ENCODE assay signal across 10 mouse cellular contexts in genomic region chr10:87492332-87492660, GRCm38 (mm10). TPM values are rescaled to one million over a fixed set of nuclear protein-coding genes. Genes with fewer than 3 reads are reported as not detected.
DNase-seq lines count a peak whose midpoint lies in the region; ATAC-seq and TF ChIP-seq lines count a peak whose summit lies in the region.
"Had no signal": no experiment of that assay in that cellular context is flagged by ENCODE, and none has a peak within 500 bp of the region (broad histone marks: within the 10 kb centered on the region; RNA-seq: fewer than 3 reads in every experiment).

No protein-coding gene starts in this region.

- TF ChIP-seq CTCF in bone marrow macrophage, adult 2 months (IDR thresholded peaks at IDR 0.05; ENCODE audit: low read depth, low read length) = no peak
- no peak for TF ChIP-seq CTCF in forebrain, postnatal 0 days (IDR thresholded peaks at IDR 0.05; ENCODE audit: low read depth)

- no peak overlapping the region for H3K27ac ChIP-seq in heart, embryonic 14.5 days (replicated peaks in 1 of 2; ENCODE audit: control insufficient read depth in 1 of 2, insufficient read depth in 1 of 2, low read depth in 2 of 2, low read length in 2 of 2)
- H3K27ac ChIP-seq in bone marrow macrophage, adult 2 months (ENCODE audit: insufficient read depth, low read depth, low read length) = no peak overlapping the region
- H3K27ac ChIP-seq in forebrain, postnatal 0 days (ENCODE audit: low read depth, low read length) = peak overlapping the region; percentile 89
- no peak overlapping the region for H3K27ac ChIP-seq in liver, embryonic 15.5 days (replicated peaks)

- no peak for DNase-seq in heart, adult 18-20 months
- no peak for DNase-seq in forebrain, postnatal 0 days
- DNase-seq in urinary bladder, postnatal 36 days (ENCODE audit: low spot score in 2 of 2) = no peak
- no peak for DNase-seq in layer of hippocampus, adult 11-12 months (ENCODE audit: low spot score)

- peaks cover 0 to 13% of the 10 kb centered on the region in 2 experiments; a peak in 2 of 4 replicates for H3K4me1 ChIP-seq in heart, embryonic 14.5 days (ENCODE audit: control insufficient read depth in 2 of 2, insufficient read depth in 2 of 2, low read length in 2 of 2)
- no peaks in the 10 kb centered on the region for H3K4me1 ChIP-seq in bone marrow macrophage, adult 2 months (ENCODE audit: control insufficient read depth, insufficient read depth, low read length)
- H3K4me1 ChIP-seq in forebrain, postnatal 0 days (ENCODE audit: insufficient read depth) = 0 out of 2 replicates have a peak, but pooled peaks cover 11% of the 10 kb centered on the region
- no peaks in the 10 kb centered on the region for H3K4me1 ChIP-seq in liver, embryonic 15.5 days (replicated peaks)

- no peak overlapping the region; the same call in 1 of the 2 replicates for H3K9ac ChIP-seq in heart, embryonic 14.5 days (ENCODE audit: low read length)
- peak overlapping the region; percentile 65 for H3K9ac ChIP-seq in forebrain, postnatal 0 days
- H3K9ac ChIP-seq in liver, embryonic 15.5 days = no peak overlapping the region

- H3K4me3 ChIP-seq in heart, embryonic 14.5 days (ENCODE audit: control insufficient read depth in 1 of 2, insufficient read depth in 1 of 2, low read depth in 1 of 2, low read length in 2 of 2) = peak overlapping the region; percentile 59 to 61
- H3K4me3 ChIP-seq in bone marrow macrophage, adult 2 months (ENCODE audit: insufficient read depth, low read length) = peak overlapping the region; percentile 50; the same call in 1 of the 2 replicates
- peak overlapping the region; percentile 69 for H3K4me3 ChIP-seq in forebrain, postnatal 0 days (ENCODE audit: low read depth, low read length)
- H3K4me3 ChIP-seq in liver, embryonic 15.5 days (replicated peaks) = peak overlapping the region; percentile 42

- no peak for ATAC-seq in heart, embryonic 14.5 days (ENCODE audit: insufficient number of reproducible peaks, insufficient read depth, low FRiP score, low read depth)
- ATAC-seq in forebrain, postnatal 0 days = no peak
- ATAC-seq in liver, embryonic 15.5 days (ENCODE audit: insufficient read depth) = no peak
- ATAC-seq in CD4-positive, CD25-positive, alpha-beta regulatory T cell, adult 4 months = no peak

- peak overlapping the region; percentile 99 for H3K4me2 ChIP-seq in heart, embryonic 14.5 days (ENCODE audit: low read length)
- H3K4me2 ChIP-seq in forebrain, postnatal 0 days (ENCODE audit: low read depth) = peak overlapping the region; percentile 95
- peak overlapping the region; percentile 63 for H3K4me2 ChIP-seq in liver, embryonic 15.5 days

- no peaks in the 10 kb centered on the region for H3K36me3 ChIP-seq in heart, embryonic 14.5 days (ENCODE audit: control insufficient read depth, insufficient read depth, low read length)
- no peaks in the 10 kb centered on the region for H3K36me3 ChIP-seq in forebrain, postnatal 0 days (ENCODE audit: insufficient read depth)
- no peaks in the 10 kb centered on the region for H3K36me3 ChIP-seq in liver, embryonic 15.5 days (replicated peaks)

- H3K27me3 ChIP-seq in heart, embryonic 14.5 days (ENCODE audit: control insufficient read depth, insufficient read depth, low read length) = peaks cover 96% of the 10 kb centered on the region
- no peaks in the 10 kb centered on the region for H3K27me3 ChIP-seq in forebrain, postnatal 0 days (ENCODE audit: insufficient read depth, low read length)
- peaks cover 92% of the 10 kb centered on the region for H3K27me3 ChIP-seq in liver, embryonic 15.5 days

- H3K9me3 ChIP-seq in heart, embryonic 14.5 days (ENCODE audit: control insufficient read depth, low read length) = no peaks in the 10 kb centered on the region; the same call in 1 of the 2 replicates
- H3K9me3 ChIP-seq in forebrain, postnatal 0 days (ENCODE audit: low read length) = no peaks in the 10 kb centered on the region
- no peaks in the 10 kb centered on the region for H3K9me3 ChIP-seq in liver, embryonic 15.5 days (replicated peaks)

- WGBS in heart, embryonic 14.5 days = under 1% methylated on average over 26 of the region's 26 CpGs
- WGBS in forebrain, postnatal 0 days = under 1% methylated on average over 26 of the region's 26 CpGs
- under 1% methylated on average over 26 of the region's 26 CpGs for WGBS in liver, embryonic 15.5 days (ENCODE audit: insufficient replicate concordance)

- no peak for TF ChIP-seq POLR2A in bone marrow macrophage, adult 2 months (IDR thresholded peaks at IDR 0.05; ENCODE audit: borderline replicate concordance, low read depth, low read length)

RNA-seq across cellular contexts. Expression of gene Ascl1, which starts 1.2 kb away (rescaled TPM):
- polyA plus RNA-seq in heart, embryonic 14.5 days (2014; fragmentation: Nextera tagmentation; extraction: Ambion mirVana) = 0.08 and 0.36 TPM in 2 replicates
- total RNA-seq in heart, adult 18-20 months (2021) = not detected
- polyA plus RNA-seq in bone marrow macrophage, adult 2 months (2012; ENCODE audit: insufficient read depth, insufficient read length, missing spikeins) = not detected in 2 replicates
- total RNA-seq in forebrain, postnatal 0 days (2014; rRNA removed) = 19.5 and 25.1 TPM in 2 replicates
- 4.7 and 5.6 TPM in 2 replicates for polyA plus RNA-seq in forebrain, postnatal 0 days (2015; fragmentation: Nextera tagmentation; extraction: Ambion mirVana)
- polyA plus RNA-seq in liver, embryonic 15.5 days (2015; fragmentation: Nextera tagmentation; extraction: Ambion mirVana) = 0.03 TPM in 1 of 2 replicates, not detected in the other
- polyA plus RNA-seq in CD4-positive, CD25-positive, alpha-beta regulatory T cell, adult 4 months (2017; shearing (Covaris generic)) = not detected
- total RNA-seq: neutrophil, adult 5-6 weeks had no signal

RNA-seq across cellular contexts. Expression of gene Pah, which starts 29.3 kb away (rescaled TPM):
- polyA plus RNA-seq in heart, embryonic 14.5 days (2014; fragmentation: Nextera tagmentation; extraction: Ambion mirVana) = not detected in 2 replicates
- 10 to 100 TPM; 39.7 to 47.2 TPM for total RNA-seq in heart, adult 18-20 months (2021)
- polyA plus RNA-seq in bone marrow macrophage, adult 2 months (2012; ENCODE audit: insufficient read depth, insufficient read length, missing spikeins) = not detected in 2 replicates
- not detected in 2 replicates for total RNA-seq in forebrain, postnatal 0 days (2014; rRNA removed)
- polyA plus RNA-seq in forebrain, postnatal 0 days (2015; fragmentation: Nextera tagmentation; extraction: Ambion mirVana) = 0.14 and 0.22 TPM in 2 replicates
- 44.8 and 45.4 TPM in 2 replicates for polyA plus RNA-seq in liver, embryonic 15.5 days (2015; fragmentation: Nextera tagmentation; extraction: Ambion mirVana)
- polyA plus RNA-seq in CD4-positive, CD25-positive, alpha-beta regulatory T cell, adult 4 months (2017; shearing (Covaris generic)) = not detected
- total RNA-seq: neutrophil, adult 5-6 weeks had no signal
- polyA plus RNA-seq: large intestine, adult 2 months had no signal

Comparison
In these comparisons a context has a peak if more than half of its experiments do, and no peak if none do; other contexts are left out.
1. RNA of gene Pah, which starts 29.3 kb away (polyA plus RNA-seq): 44.8 to 45.4 TPM in liver, embryonic 15.5 days; 0.14 to 0.22 TPM in forebrain, postnatal 0 days, not detected in heart, embryonic 14.5 days, not detected in bone marrow macrophage, adult 2 months and not detected in CD4-positive, CD25-positive, alpha-beta regulatory T cell, adult 4 months; every median in the first group is over 10 times any median in the second.
2. Peak in every context shown above with its lines, with median percentiles within 50 percentile points of each other: H3K4me2 ChIP-seq and H3K4me3 ChIP-seq.